Mouse (Mus musculus): ENCODE measurements at regions not wholly inside any gene's neighbourhood (a gene's known extent, or its start where the extent isn't known, plus 50 kb on each side); places are given as distances from the start of the nearest gene placed in this dataset.

- no peak for TF ChIP-seq POLR2A (IDR thresholded peaks at IDR 0.05; ENCODE audit: borderline replicate concordance, insufficient read depth, low read length)
- TF ChIP-seq CTCF (IDR thresholded peaks at IDR 0.05; ENCODE audit: borderline replicate concordance, insufficient read depth, low read depth, low read length), result no peak
Measured at GRCm38 (mm10) chr14:123100371-123100770, 116.5 kb upstream of the Tmtc4 start.
